Mouse (Mus musculus) neutrophil, adult 83 days (primary cell): Measurements from ENCODE around the gene Slc15a2. TPM values are rescaled to one million over a fixed set of nuclear protein-coding genes. Genes with fewer than 3 reads are reported as not detected.

Experiments used
- total RNA-seq, 2 experiments: library from RNA; stranded (reverse); gene quantifications; one replicate each; pipeline ENCODE4 v1.2.4; 2023

Gene Slc15a2
- total RNA-seq, result 1 to 10 TPM; 1.1 to 2.8 TPM

DNA sequence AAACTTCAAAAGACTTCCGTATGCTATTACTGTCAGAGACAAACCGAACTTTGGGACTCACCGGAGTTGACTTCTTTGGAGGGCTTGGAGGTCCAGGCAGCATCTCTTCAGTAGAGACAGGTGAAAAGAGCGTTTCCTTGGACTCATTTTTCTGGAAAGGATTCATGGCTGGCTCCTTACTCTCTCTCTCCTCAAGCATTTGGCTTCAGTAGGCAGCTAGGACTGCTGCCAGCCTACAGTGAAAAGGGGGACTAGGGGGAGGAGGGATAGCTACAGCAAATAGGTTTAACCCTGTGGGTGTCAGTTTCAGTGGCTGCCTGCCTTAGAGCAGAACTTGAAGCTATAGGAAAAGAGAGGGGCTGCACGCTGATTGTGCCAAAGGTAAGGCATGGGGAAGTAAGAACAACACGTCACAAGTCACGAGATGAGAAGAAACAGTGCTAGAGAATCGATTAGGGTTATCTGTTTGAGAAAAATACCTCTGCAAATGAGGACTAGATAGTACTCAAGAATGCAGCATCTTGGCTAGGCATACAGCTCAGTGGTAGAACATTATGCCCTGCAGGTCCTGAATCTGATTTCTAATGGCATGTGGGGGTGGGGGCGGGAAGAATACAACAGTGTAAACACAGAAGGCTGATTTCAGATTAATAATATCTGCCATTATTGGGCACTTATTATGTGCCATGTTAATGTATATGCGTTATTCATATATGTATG is at the start of gene Slc15a2:
TSS of gene Slc15a2 (minus strand) at position 369 of the 720 bp plus-strand sequence.

DNA sequence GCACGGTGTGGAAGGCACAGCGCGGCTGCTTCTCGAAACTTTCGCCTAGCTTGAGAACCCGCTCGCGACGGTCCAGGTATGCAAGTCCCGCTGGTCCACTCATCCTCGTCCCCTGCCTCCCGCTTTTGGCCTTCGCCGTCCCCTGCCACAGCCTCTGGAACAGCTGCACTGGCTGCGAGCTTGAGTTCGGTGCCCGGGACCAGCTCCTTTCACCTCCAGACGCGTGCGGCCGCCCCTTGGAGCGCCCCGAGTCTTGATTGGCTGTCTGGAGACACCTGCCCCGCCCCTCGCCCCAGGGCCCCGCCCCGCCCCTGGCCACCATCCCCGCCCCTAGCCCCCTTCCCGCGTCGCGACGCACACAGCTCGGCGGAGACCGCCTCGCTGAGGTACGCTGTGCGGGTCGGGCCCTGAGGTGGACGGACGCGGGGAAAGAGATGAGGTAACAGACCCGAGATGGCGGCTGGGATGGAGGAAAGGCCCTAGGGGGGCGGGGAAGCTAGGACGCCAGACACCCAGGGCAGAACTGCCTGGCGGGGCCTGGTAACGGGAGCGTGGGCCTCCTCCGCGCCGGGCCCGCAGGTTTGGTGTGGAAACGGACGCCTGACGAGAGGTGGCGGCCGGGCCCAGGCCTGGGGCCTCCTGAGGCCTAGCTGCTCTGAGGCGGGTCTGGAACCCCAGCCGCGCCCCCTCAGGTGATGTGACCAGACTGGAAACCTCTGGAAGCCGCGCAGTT is 43.5 kb upstream of the Slc15a2 start, which contains the start of gene Iqcb1:
TSS of gene Iqcb1 (plus strand) at position 332 of the 733 bp plus-strand sequence.

Other genes starting within 250 kb of the Slc15a2 start
- not detected for gene Casr, start 222.8 kb downstream of the Slc15a2 start, total RNA-seq
- gene Cd86, start 118.9 kb downstream of the Slc15a2 start, total RNA-seq, result 10 to 100 TPM; 14.0 to 23.9 TPM
- gene Ildr1, start 91.0 kb downstream of the Slc15a2 start, total RNA-seq, result not detected
- gene Iqcb1, start 43.4 kb upstream of the Slc15a2 start, total RNA-seq, result 1 to 10 TPM; 2.3 to 5.8 TPM
- 1 to 10 TPM; 3.4 to 4.1 TPM for gene Eaf2, start 90.0 kb upstream of the Slc15a2 start, total RNA-seq
- 10 to 100 TPM; 29.6 to 34.2 TPM for gene Golgb1, start 90.2 kb upstream of the Slc15a2 start, total RNA-seq
- gene Hcls1, start 150.0 kb upstream of the Slc15a2 start, total RNA-seq, result 100 to 1,000 TPM; 370 to 410 TPM
- gene Fbxo40, start 205.5 kb upstream of the Slc15a2 start, total RNA-seq, result under 1 TPM in 1 of 2 experiments, not detected in 1; 0.88 TPM
- gene Polq, start 226.8 kb upstream of the Slc15a2 start, total RNA-seq, result 10 to 100 TPM; 12.1 to 13.5 TPM